Comparison of ENCODE assay signal across 21 mouse cellular contexts in genomic region chr2:27024136-27024535, GRCm38 (mm10). TPM values are rescaled to one million over a fixed set of nuclear protein-coding genes. Genes with fewer than 3 reads are reported as not detected.
"Had no signal": no experiment of that assay in that cellular context is flagged by ENCODE, and none has a peak within 500 bp of the region (broad histone marks: within the 10 kb centered on the region; RNA-seq: fewer than 3 reads in every experiment).

No protein-coding gene starts in this region.

- H3K4me2 ChIP-seq: kidney, embryonic 15.5 days; limb, embryonic 12.5 days; limb, embryonic 15.5 days; liver, embryonic 11.5 days; lung, embryonic 15.5 days; midbrain, embryonic 15.5 days; neural tube, embryonic 13.5 days; stomach, embryonic 15.5 days had no signal

- H3K27ac ChIP-seq: kidney, embryonic 15.5 days; limb, embryonic 12.5 days; limb, embryonic 15.5 days; liver, embryonic 14.5 days; lung, embryonic 15.5 days; midbrain, embryonic 10.5 days; midbrain, embryonic 15.5 days; neural tube, embryonic 13.5 days; stomach, embryonic 15.5 days had no signal

- ATAC-seq: liver, postnatal 0 days; midbrain, embryonic 15.5 days had no signal

- H3K4me3 ChIP-seq: kidney, embryonic 15.5 days; limb, embryonic 12.5 days; limb, embryonic 15.5 days; lung, embryonic 15.5 days; megakaryocyte, embryonic 14.5 days; midbrain, embryonic 10.5 days; midbrain, embryonic 15.5 days; neural tube, embryonic 13.5 days; stomach, embryonic 15.5 days had no signal

- H3K9ac ChIP-seq: kidney, embryonic 15.5 days; limb, embryonic 12.5 days; limb, embryonic 15.5 days; liver, embryonic 14.5 days; liver, postnatal 0 days; lung, embryonic 15.5 days; midbrain, embryonic 15.5 days; neural tube, embryonic 13.5 days; stomach, embryonic 15.5 days had no signal

- DNase-seq: kidney, adult 11 months; kidney, adult 8-10 months; kidney, postnatal 10 days; kidney, postnatal 36 days; liver, postnatal 0 days; lung, postnatal 10 days; lung, postnatal 36 days; right cerebral cortex, postnatal 14 days; spleen, adult 18-20 months; thymus, postnatal 25 days had no signal

- H3K9me3 ChIP-seq: kidney, embryonic 15.5 days; limb, embryonic 12.5 days; limb, embryonic 15.5 days; lung, embryonic 15.5 days; megakaryocyte, embryonic 14.5 days; midbrain, embryonic 10.5 days; midbrain, embryonic 15.5 days; neural tube, embryonic 13.5 days; stomach, embryonic 15.5 days had no signal

- H3K36me3 ChIP-seq: lung, embryonic 15.5 days; midbrain, embryonic 15.5 days had no signal

RNA-seq across cellular contexts. Expression of gene Mymk, which starts 47.8 kb away (rescaled TPM):
- polyA plus RNA-seq: liver, embryonic 14.5 days; liver, postnatal 0 days; midbrain, embryonic 10.5 days had no signal

RNA-seq across cellular contexts. Expression of gene Adamts13, which starts 50.9 kb away (rescaled TPM):
- polyA plus RNA-seq: limb, embryonic 15.5 days; lung, embryonic 15.5 days; midbrain, embryonic 10.5 days; midbrain, embryonic 15.5 days; neural tube, embryonic 13.5 days had no signal
